Mouse (Mus musculus) spleen, postnatal 4 days (tissue): Measurements from ENCODE around the gene Ttll2.
"Not testable (repeated sequence)": the region's sequence is repeated elsewhere in the genome, so short reads cannot be mapped to it uniquely, and the experiment has no call there.

ENCODE experiments used
- DNase-seq, 2 experiments: peaks; one replicate each; pipeline ENCODE4 v3.0.0; 2022; ENCODE audit warnings: low spot score in 2 of 2

Gene Ttll2

DNA sequence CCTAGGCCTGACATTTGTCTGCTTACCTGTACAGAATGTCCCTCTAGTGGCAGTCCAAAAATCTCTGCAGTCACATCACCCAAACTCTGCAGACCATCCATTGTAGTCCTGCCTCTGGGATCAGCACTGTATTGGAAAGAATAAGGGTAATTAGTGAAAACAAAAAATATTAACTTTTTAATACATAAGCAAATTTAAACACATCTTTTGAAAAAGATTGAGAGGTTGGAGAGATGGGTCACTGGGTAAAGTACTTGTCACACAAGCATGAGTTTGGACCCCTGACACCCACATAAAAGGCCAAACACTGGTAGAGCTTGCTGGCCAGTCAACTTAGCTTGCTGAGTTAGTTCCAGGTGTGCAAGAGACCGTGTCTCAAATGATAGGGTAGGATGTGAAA is at the start of gene Ttll2:
Gene Ttll2, minus strand, starts transcription at position 101 of the 400 bp plus-strand sequence.
- not testable (repeated sequence) for DNase-seq

DNA sequence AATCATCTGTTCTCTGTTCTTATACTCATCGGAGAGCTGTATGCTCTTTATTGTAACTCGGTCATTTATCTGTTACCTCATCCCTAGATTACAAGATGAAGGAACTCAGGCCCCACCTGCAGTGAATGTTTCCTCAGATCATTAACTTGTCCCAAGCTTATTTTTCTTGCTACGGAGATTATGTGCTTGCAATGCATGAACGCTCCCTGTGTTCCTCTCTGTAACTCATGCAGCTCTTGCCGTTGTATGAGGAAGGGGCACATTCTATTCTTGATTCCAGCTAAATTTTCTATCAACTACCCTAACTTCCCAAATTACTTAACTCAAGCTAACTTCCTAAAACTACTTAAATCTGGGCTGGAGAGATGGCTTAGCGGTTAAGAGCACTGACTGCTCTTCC is 47.3 kb upstream of the Ttll2 start:
- DNase-seq = not testable (repeated sequence)

DNA sequence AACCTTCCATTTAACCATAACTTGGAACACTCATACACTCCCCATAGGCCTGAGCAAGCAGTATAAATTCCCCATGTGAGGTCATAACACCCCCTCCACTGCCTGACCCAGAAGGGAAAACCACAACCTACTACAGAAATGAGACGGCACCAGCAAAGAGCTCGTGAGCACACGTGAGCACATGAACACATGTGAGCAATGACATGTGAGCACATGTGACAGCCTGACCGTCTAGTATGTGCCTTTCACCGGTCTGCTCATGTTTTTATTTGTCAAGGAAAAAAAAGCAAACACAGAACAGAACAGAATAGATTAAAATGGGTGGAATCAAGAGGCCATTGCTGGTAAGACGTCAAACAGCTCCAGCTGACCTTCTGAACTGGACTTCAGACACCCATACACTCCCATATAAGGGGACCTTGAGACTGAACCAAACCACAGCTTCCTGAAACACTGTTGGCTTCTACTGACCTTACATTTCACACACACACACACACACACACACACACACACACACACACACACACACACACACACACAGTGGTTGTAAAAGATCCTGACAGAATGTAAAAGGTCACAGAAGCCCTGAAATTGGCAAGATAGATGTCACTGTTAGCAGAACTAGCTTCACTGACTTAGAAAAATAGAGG is 45.8 kb upstream of the Ttll2 start:
- not testable (repeated sequence) for DNase-seq

DNA sequence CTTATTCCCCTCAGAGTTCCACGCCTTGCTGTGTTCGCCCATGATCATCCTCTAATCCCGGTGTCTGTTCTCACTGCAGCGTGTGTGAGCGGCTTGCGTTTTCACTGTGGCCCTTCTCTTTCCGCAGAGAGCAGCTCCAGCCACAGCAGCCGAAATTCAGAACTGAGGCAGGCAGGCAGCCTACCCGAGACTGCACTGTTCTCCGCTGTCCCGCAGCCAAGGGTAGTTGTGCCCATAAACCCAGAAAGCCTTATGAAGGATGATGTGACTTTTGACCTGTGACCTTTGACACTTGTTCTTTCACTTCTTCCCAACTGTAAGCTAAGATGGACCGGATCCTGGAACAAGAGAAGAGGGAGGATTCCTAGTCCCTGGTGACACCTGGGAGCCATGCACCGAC is 44.6 kb upstream of the Ttll2 start:
- DNase-seq = not testable (repeated sequence)

DNA sequence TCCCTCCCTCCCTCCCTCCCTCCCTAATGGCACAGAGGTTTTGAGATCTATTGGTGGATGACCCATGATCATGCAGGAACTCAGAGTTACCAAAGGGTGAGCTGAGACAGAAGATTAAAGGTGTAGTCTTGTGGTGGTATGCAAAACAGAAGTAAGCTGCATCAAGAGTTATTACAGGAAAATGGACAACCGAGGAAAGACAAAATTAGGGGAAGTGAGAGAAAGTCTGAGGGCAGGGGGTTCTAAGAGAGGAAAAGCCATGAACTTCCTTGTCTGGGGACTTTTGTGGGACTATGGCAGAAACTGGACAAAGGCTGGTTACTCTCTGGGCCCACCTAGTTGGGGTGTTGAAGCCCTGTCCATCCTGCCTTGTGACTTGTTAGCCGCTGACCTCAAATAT is 43.8 kb upstream of the Ttll2 start:
- not testable (repeated sequence) for DNase-seq

DNA sequence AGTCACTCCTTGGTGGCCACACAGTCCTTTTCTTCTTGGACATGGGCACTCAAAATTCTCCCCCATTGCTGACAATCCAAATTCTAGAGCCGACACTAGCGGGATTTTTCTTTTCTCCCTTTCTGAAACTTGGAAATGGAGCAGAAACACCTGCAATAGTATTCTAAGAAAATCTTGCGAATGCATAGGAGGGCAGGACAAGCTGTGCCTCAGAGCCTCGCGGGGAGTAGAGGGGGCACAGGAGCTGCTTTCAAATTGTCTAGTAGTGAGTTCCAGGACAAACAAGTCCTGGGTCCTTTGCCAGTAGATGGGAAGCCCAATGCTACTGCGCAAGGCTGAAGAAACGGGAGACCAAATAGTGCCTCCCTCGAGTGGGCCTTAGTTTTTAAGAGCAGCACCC is 43.2 kb upstream of the Ttll2 start:
- not testable (repeated sequence) for DNase-seq

DNA sequence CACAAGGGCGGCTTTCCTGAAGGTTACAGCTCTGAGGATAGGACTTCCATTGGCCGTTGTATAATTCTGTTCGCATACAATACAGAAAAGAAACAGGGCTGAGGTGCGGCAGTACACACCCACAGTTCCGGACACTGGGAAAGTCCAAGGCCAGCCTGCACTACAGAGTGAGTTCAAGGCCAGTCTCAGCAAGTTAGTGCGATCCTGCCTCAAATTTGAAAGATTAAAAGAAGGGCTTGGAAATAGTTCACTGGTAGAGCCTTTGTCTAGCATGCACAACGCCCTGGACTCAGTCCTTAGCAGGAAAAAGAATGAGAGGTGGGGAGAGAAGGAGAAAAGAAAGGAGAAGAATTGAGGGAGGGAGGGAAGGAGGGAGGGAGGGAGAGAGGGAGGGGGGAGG is 42.6 kb upstream of the Ttll2 start:
- DNase-seq = not testable (repeated sequence)

DNA sequence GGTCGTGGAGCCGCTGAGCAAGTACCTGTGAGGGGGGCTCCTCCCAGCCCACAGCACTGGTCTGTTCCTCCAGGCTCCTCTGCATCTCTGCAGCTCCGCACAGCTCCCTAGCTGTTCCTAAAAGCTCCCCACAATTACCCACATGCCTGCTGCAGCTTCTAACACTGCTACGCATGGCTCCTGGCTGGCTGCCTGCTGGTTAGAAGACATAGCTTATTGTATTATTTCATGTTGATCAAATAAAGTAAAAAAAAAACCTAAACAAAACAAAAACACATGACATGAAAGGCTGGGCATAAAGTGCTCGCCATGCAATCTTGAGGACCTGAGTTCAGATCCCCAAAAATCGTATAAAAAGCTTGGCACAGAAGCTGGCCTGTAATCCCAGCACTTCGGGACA is 37.4 kb upstream of the Ttll2 start:
- not testable (repeated sequence) for DNase-seq

DNA sequence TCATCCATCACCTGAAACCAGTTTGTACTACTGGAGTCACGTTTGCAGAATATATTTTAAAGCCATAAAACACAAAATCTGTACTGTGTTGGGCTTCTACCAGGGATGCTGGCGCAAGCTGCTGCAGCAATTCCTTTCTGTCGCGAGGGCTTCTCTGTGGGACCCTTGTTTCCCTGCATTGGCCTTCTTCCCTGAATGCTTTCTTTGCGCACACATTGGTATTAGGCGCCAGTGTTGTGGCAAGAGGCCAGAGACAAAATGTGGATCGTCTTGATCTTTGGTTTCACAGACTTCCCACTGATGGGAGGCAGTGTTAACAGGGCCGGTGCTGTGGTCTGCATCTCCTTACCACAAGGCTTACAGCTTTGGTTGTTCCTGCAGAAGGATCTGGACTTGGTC is 36.5 kb upstream of the Ttll2 start:
- not testable (repeated sequence) for DNase-seq

DNA sequence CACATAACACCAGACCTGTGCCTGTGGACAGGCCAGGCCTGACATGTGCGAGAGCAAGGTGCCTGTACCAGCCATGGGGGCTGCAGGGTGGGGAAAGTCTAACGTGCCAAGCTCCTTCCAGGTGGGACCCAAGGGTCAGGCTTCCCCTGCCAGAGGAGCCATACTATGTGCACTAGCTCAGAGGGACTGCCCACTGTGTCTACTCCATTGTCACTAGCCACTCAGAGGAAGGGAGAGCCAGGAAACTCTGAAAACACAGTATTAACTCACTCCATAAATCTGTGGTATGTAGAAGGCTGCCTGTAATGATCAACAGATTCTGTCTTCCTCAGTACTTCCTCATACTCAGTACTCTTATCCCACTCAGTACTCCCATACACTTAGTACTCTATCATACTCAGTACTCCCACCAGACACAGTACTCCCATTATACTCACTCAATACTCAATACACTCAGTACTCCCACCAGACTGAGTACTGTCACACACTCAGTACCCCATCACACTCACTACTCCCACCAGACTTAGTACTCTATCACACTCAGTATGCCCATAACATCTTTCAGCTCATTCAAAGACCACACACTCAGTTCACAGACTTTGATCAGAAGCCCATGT is 36.0 kb upstream of the Ttll2 start:
- not testable (repeated sequence) for DNase-seq

DNA sequence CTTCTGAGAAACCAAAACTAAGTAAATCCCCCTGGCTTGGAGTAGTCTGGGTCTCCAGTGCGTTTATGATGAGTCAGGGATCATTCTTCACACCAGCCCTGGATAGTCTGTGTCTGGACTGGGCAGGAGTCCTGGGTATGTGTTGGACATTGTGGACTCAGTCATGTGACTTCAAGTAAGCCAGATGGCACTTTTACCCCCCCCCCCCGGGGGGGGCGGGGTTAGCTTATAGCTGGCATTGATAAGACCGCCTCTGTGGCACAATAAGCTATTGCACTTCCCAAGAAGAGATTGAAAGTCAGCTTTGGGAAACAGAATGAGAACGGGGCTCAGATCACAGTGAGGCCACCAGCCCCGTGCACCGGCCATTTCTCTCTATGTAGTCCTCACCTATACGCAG is 33.5 kb upstream of the Ttll2 start:
- DNase-seq = not testable (repeated sequence)

DNA sequence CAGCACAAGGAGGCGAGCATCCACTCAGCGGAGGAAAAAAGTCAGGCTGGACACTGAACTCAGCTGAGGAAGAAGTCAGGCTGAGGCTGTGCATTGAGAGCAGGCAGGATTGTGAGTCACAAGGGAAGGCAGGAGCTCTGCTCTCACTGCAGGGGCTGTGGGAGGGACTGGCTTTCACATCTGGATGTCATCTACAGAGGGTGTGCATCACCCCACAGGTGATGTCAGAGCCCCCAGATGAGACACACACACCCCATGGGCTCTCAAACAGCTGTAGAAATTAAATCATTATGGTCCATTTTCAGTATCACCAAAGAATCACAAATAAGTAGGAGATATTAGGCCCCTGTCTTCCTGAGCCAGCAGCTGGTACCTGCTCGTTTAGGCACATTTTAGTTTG is 32.9 kb upstream of the Ttll2 start, which contains the start of gene Unc93a2:
Gene Unc93a2, minus strand, starts transcription at position 101 of the 400 bp plus-strand sequence.
- DNase-seq = not testable (repeated sequence)

DNA sequence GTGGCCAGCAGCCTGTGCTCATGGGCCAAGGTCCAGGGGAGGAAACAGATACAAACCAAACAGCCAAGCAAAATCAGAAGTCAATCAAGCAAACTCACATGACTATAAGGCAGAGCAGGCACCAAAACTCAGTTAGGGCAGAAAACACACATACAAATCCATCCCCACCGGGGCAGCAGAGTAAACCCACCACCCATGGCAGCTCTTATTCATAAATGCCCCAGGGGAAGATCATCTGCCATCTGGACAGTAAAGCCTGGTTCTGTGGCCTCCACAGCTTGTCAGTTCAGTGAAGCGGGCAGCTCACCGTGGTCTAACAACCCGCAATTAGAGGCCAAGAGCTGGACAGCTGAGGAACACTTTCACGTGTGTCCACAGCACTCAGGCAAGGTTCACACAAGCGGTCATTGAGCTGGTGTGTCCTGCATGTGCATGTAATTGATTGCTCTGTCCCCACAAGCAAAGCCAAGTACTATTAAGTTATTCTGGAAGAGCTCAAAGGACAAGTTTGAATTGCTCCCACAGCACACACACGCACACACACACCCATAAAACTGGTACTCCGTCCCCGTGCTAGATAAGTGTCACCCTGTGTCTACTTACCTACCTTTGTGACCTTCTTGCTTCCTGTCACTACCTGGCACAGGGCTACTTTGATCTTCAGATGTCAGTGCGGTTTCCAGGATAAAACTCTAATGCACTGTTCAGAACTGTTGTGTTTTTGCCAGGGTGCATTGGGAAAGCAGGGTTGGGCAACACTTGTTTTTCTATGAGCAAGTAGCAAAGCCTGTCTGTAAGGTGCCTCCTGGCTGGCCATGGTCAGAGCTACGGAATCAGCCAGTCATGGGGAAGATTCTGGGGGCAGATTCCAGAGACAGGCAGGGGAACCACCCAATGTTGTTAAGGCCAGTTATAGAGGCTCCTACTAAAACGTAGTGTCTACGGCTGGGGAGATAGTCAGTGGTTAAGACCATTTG is 31.0 kb upstream of the Ttll2 start:
- not testable (repeated sequence) for DNase-seq

DNA sequence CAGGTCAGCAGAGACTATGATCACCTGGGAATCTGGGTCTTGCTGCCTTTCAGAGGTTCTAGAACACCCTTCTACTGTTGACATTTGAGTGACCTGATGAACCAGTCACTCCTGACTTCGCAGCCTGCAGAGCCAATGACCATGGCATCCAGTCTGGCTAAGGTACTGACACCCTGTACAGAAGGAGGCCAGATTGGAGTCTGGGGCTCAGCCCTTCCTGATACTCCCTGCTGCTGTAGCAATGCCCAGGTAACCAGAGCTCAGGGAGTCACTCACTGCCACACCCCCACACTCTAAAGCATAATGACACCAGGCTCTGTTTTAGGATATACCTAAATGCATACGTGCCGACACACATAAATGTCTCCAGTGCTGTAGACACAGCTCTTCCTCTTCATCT is 30.2 kb upstream of the Ttll2 start:
- DNase-seq = not testable (repeated sequence)

DNA sequence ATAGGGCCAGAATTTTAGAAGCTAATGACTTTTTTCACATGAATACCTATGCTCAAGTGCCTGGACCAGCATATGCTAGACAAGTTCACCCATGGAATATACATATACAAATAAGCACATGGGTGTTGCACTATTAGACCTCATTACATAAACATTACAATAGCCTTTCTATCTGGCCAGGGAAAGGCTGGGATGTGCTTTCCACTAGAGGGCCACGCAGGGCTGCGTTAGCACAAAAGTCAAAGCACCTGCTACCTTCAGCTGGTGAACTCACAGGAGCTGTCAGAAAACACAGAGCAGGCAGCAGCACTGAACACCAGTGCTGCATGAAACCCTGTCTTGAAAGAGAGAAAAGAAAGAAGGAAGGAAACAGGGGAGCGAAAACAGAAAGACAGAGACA is 25.4 kb upstream of the Ttll2 start:
- not testable (repeated sequence) for DNase-seq

DNA sequence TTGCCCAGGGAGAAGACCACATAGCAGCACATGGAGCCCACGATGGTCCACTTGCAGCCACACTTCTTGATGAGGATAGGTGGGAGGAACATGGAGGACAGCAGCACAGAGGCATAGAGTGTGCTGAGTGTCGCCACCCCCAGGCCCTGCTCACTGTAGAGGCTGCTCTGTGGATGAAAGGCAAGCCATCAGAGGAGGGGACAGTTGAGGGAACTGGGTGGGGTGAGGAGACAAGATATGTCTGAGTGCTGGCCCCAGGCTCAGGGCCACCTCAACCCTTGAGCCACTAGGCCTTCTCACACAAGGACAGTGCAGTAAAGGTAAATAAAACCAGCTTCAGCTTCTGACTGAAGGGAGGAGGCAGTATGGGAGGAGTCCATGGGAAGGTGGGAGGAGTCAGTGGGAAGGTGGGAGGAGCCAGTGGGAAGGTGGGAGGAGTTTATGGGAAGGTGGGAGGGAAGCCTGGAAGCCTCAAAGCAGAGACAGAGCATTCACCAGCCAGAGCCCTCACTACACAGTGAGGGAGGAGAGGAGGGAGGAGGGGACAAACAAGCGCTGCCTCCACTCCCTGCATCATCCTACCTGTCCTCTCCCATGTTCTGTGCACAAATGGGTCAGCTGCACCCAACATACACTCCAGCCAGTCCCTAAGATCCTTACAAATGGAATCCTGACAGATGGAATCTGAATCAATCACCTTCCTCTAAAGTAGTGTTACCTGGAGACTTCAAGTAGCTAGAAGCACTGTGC is 24.6 kb upstream of the Ttll2 start:
- DNase-seq = not testable (repeated sequence)

DNA sequence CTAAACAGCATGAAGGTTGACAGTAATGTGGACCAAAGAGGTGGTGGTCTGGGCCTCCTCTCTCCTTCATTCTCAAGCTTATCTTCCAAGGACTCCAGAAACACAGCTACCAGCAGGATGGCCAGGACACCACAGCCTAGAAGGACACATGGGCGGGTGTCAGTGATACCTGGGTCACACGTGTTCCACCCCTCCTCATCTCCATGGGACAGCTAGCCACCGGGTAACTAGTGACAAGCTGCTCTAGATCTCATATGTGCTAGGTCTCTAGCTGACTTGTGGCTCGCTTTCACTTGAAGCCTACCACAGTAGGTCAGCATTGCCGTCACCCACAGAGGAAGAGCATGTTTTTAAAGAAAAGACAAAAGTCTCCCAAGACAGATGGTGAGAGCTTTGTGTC is 19.4 kb upstream of the Ttll2 start, which contains the start of gene Gm49630:
Gene Gm49630, minus strand, starts transcription at position 101 of the 400 bp plus-strand sequence.
- DNase-seq = not testable (repeated sequence)

DNA sequence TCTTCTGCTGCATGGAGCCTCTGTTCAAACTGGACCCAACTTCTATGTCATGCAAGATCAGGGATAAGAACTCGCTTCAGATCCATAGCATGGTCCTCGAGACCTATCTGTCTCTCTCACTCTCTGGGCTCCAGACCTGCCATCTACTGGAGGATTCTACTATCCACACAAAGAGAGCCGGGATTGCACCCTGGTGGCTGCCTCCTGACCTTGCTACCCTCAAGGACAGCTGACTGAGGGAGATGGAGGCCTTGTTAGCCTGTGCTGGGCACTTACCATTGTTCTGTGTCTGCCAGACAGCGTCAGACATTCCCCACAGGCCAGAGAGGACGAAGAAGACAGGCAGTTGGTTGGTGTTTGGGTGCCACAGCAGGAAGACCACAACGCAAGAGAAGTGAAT is 16.9 kb upstream of the Ttll2 start:
- DNase-seq = not testable (repeated sequence)

DNA sequence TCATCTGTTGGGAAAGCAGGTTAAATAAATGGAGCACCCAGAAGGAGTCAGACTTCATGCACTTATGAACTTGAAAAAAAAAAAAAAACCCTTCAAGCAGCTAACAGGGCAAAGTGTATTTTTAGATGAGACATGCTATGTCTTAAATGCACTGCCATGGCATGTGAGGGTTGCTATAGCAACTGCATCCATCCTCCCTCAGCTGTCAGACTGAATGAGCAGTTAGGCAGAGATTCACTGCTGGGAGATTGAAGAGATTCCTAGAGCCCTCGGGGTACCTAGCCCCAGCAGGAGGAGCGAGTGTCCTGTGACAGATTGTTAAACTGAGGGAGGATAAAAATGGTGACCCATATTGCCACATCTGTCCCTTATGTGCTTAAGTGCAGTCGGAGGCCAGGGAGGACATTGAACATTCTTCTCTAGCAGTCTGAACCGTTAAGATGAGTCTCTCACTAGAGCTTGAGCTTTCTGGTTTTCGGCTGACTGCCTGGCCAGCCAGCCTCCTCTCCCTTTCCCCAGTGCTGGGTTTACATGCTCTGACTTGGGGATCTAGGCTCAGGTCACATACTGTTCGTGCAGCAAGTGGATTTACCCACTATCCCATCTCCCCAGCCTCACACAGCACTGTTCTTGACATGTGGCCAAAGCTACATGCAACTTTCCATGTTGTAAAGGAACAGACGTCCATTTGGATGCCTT is 14.3 kb upstream of the Ttll2 start:
- DNase-seq = not testable (repeated sequence)

DNA sequence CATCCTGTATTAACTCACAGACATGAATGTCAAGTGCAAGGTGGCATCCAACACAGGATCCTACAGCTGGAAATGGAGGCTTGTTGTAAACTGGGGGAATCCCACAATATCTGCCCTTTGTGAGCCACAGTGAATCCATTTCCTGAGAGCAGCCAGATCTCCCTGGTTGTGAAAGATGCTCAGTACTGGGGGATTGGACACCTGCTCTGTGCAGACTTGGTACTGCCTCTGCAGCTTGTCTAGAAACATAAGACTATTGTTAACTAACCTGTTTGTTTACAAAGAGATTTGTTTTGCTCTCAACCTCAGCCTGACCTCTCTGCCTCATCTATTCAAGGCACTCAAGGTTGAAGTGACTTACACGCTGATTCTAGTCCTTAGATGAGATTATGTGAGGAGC is 13.8 kb upstream of the Ttll2 start:
- not testable (repeated sequence) for DNase-seq

DNA sequence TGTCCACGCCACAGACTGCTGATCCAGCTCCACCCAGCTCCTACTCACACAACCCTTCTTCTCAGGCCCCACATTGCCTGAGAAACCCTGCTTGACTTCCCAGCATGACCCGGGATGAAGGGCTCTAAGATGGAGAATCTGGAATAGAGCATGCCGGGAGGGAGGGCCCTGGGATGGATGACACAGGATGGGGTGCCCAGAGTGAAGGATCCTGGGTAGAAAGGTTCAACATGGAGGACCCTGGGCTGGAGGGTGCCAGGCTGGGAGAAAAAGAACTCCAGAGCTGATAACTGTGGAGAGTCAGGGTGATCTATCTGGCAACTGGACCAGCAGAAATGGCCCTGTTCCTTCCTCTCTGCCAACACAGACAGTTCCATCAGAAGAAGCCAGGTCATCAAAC is 13.1 kb upstream of the Ttll2 start:
- not testable (repeated sequence) for DNase-seq
